19 mouse cellular contexts compared by ENCODE assay signal in genomic region chr5:105569168-105569567, GRCm38 (mm10).
"Had no signal": no experiment of that assay in that cellular context is flagged by ENCODE, and none has a peak within 500 bp of the region (broad histone marks: within the 10 kb centered on the region; RNA-seq: fewer than 3 reads in every experiment).

No protein-coding gene starts in this region.

- H3K9me3 ChIP-seq: limb, embryonic 10.5 days; limb, embryonic 13.5 days; neural tube, embryonic 12.5 days; neural tube, embryonic 15.5 days had no signal

- H3K27me3 ChIP-seq: limb, embryonic 13.5 days; neural tube, embryonic 12.5 days; neural tube, embryonic 15.5 days had no signal

- DNase-seq: kidney, adult 2 months; kidney, postnatal 25 days; layer of hippocampus, adult 9-11 months; lung, adult 2 months; lung, postnatal 14 days; lung, postnatal 4 days; midbrain, embryonic 14.5 days; thymus, adult 2 months; thymus, postnatal 25 days had no signal

- H3K27ac ChIP-seq: kidney, postnatal 0 days; layer of hippocampus, adult 2 months; limb, embryonic 10.5 days; limb, embryonic 13.5 days; neural tube, embryonic 12.5 days; neural tube, embryonic 15.5 days; stomach, postnatal 0 days had no signal

- ATAC-seq: intestine, embryonic 16.5 days had no signal

- H3K36me3 ChIP-seq: limb, embryonic 10.5 days; limb, embryonic 13.5 days; neural tube, embryonic 12.5 days; neural tube, embryonic 15.5 days had no signal

- H3K4me3 ChIP-seq: layer of hippocampus, adult 2 months; limb, embryonic 10.5 days; limb, embryonic 13.5 days; neural tube, embryonic 12.5 days; neural tube, embryonic 15.5 days had no signal

- H3K9ac ChIP-seq: limb, embryonic 13.5 days; liver, embryonic 14.5 days; neural tube, embryonic 12.5 days; neural tube, embryonic 15.5 days had no signal

- H3K4me1 ChIP-seq: limb, embryonic 10.5 days had no signal

- H3K4me2 ChIP-seq: limb, embryonic 13.5 days; midbrain, embryonic 11.5 days; neural tube, embryonic 12.5 days; neural tube, embryonic 15.5 days had no signal
